Mouse (Mus musculus) liver, embryonic 11.5 days (tissue): ENCODE results near the gene Vmn2r88. TPM values are rescaled to one million over a fixed set of nuclear protein-coding genes. Genes with fewer than 3 reads are reported as not detected.
"Not testable (repeated sequence)": the region's sequence is repeated elsewhere in the genome, so short reads cannot be mapped to it uniquely, and the experiment has no call there.

Experiments used
- ATAC-seq: fragments of 200-750 bp; cut with Nextera tagmentation; replicated peaks from 2 replicates; pipeline ENCODE4 v1.8.0; 2017; ENCODE audit warnings: moderate number of reproducible peaks, mild to moderate bottlenecking, moderate TSS enrichment, moderate library complexity; ENCODE audit not compliant: low FRiP score
- DNase-seq: peaks from one replicate; pipeline ENCODE4 v3.0.0-alpha.2; 2017; ENCODE audit warnings: low spot score
- H3K27ac ChIP-seq: fragments of 300-500 bp; sonication (generic); 2 replicates; pipeline ENCODE4 v1.5.1; 2014; ENCODE audit warnings: mild to moderate bottlenecking, low read depth, low read length, control low read depth
- H3K27me3 ChIP-seq: fragments of 300-500 bp; sonication (generic); replicated peaks from 2 replicates; pipeline ENCODE4 v1.6.1; 2014; ENCODE audit warnings: low read length, mixed read lengths; ENCODE audit not compliant: control insufficient read depth, insufficient read depth
- H3K36me3 ChIP-seq: fragments of 300-500 bp; sonication (generic); 2 replicates; pipeline ENCODE4 v1.6.1; 2014; ENCODE audit warnings: mild to moderate bottlenecking, low read length, moderate library complexity, mixed read lengths; ENCODE audit not compliant: control insufficient read depth, insufficient read depth
- H3K4me1 ChIP-seq: fragments of 300-500 bp; sonication (generic); replicated peaks from 2 replicates; pipeline ENCODE4 v1.6.1; 2014; ENCODE audit warnings: low read length, mixed read lengths; ENCODE audit not compliant: control insufficient read depth, insufficient read depth
- H3K4me2 ChIP-seq: fragments of 300-500 bp; sonication (generic); 2 replicates; pipeline ENCODE4 v1.6.1; 2014; ENCODE audit warnings: mild to moderate bottlenecking, control low read depth, moderate library complexity
- H3K4me3 ChIP-seq: fragments of 300-500 bp; sonication (generic); 2 replicates; pipeline ENCODE4 v1.5.1; 2014; ENCODE audit warnings: low read depth, low read length, control low read depth
- H3K9ac ChIP-seq: fragments of 300-500 bp; sonication (generic); 2 replicates; pipeline ENCODE4 v1.6.1; 2014; ENCODE audit warnings: low read depth, low read length, control low read depth
- H3K9me3 ChIP-seq: fragments of 300-500 bp; sonication (generic); 2 replicates; pipeline ENCODE4 v1.6.1; 2016; ENCODE audit warnings: low read length, inconsistent platforms, mixed read lengths; ENCODE audit not compliant: control insufficient read depth
- WGBS: fragments of 180-500 bp; shearing (Covaris S2); extraction: QIAGEN DNeasy Blood & Tissue Kit; methylation state at CpG from one replicate; pipeline ENCODE4 v1.1.7; 2014; 5-methylcytosine and 5-hydroxymethylcytosine counted together
- polyA plus RNA-seq: library from polyadenylated mRNA; unstranded; fragments of >200 nt; fragmentation: Nextera tagmentation; extraction: Ambion mirVana; gene quantifications from 2 replicates; pipeline ENCODE4 v1.2.1, GENCODE M21; 2014

The Vmn2r88 gene
- polyA plus RNA-seq: not detected in 2 replicates

- no peaks in the 10 kb centered on the region for H3K27me3 ChIP-seq
- H3K27ac ChIP-seq: no peak within 1 kb of the TSS
- WGBS: 80% methylated on average over 1 of the region's 1 CpGs
- ATAC-seq (no peak), DNase-seq (no peak)
- no peaks in the 10 kb centered on the region for H3K36me3 ChIP-seq
- H3K4me1 ChIP-seq: no peaks in the 10 kb centered on the region
- no peak within 1 kb of the TSS for H3K9ac ChIP-seq
- no peaks in the 10 kb centered on the region for H3K9me3 ChIP-seq
- H3K4me3 ChIP-seq: no peak within 1 kb of the TSS
- no peak within 1 kb of the TSS for H3K4me2 ChIP-seq
Observed at GRCm38 (mm10) chr14:51410520-51410919, at the start of gene Vmn2r88. TSS of gene Vmn2r88 (plus strand) at chr14:51410820.

- DNase-seq (no peak), ATAC-seq (no peak)
- H3K27ac ChIP-seq: no peak within 1 kb of the TSS
- peaks cover 11% of the 10 kb centered on the region for H3K27me3 ChIP-seq
- no peak within 1 kb of the TSS for H3K4me3 ChIP-seq
- H3K4me1 ChIP-seq: no peaks in the 10 kb centered on the region
- H3K36me3 ChIP-seq: no peaks in the 10 kb centered on the region
- 75% methylated on average over 1 of the region's 1 CpGs for whole genome bisulfite sequencing
- H3K4me2 ChIP-seq: no peak within 1 kb of the TSS
- no peaks in the 10 kb centered on the region for H3K9me3 ChIP-seq
- H3K9ac ChIP-seq: no peak within 1 kb of the TSS
Observed at GRCm38 (mm10) chr14:51361456-51361855, 49.2 kb upstream of the Vmn2r88 start, which contains the start of gene Gm7247. TSS of gene Gm7247 (plus strand) at chr14:51361756.

- WGBS: 94% methylated on average over 20 of the region's 20 CpGs
- no peaks in the 10 kb centered on the region for H3K4me1 ChIP-seq
- DNase-seq (no peak), ATAC-seq (no peak)
- no peak overlapping the region for H3K4me3 ChIP-seq
- no peak overlapping the region for H3K9ac ChIP-seq
- no peak overlapping the region for H3K4me2 ChIP-seq
- no peak overlapping the region for H3K27ac ChIP-seq
- H3K36me3 ChIP-seq: no peaks in the 10 kb centered on the region
- peaks cover 14% of the 10 kb centered on the region for H3K9me3 ChIP-seq
- no peaks in the 10 kb centered on the region for H3K27me3 ChIP-seq
Observed at GRCm38 (mm10) chr14:51382805-51383204, 27.8 kb upstream of the Vmn2r88 start.

GRCm38 (mm10) chr14:51384351-51384750 lies 26.3 kb upstream of the Vmn2r88 start:
- DNase-seq (no peak), ATAC-seq (no peak)
- WGBS: 91% methylated on average over 10 of the region's 10 CpGs

GRCm38 (mm10) chr14:51385741-51386140 lies 24.9 kb upstream of the Vmn2r88 start:
- DNase-seq (no peak), ATAC-seq (no peak)
- no peak overlapping the region for H3K9ac ChIP-seq
- 73% methylated on average over 4 of the region's 4 CpGs for whole genome bisulfite sequencing
- H3K27ac ChIP-seq: no peak overlapping the region
- no peaks in the 10 kb centered on the region for H3K27me3 ChIP-seq
- no peak overlapping the region for H3K4me2 ChIP-seq
- no peak overlapping the region for H3K4me3 ChIP-seq
- H3K36me3 ChIP-seq: no peaks in the 10 kb centered on the region
- no peaks in the 10 kb centered on the region for H3K4me1 ChIP-seq
- H3K9me3 ChIP-seq: peaks cover 14% of the 10 kb centered on the region

More at GRCm38 (mm10) chr14:51384351-51384750, 26.3 kb upstream of the Vmn2r88 start:
- H3K9ac ChIP-seq: no peak overlapping the region
- no peaks in the 10 kb centered on the region for H3K27me3 ChIP-seq
- no peak overlapping the region for H3K4me3 ChIP-seq
- H3K9me3 ChIP-seq: peaks cover 14% of the 10 kb centered on the region
- no peak overlapping the region for H3K27ac ChIP-seq
- H3K4me2 ChIP-seq: no peak overlapping the region
- no peaks in the 10 kb centered on the region for H3K4me1 ChIP-seq
- H3K36me3 ChIP-seq: no peaks in the 10 kb centered on the region

- WGBS: 91% methylated on average over 8 of the region's 8 CpGs
- H3K4me1 ChIP-seq: no peaks in the 10 kb centered on the region
- H3K27ac ChIP-seq: no peak overlapping the region
- no peak overlapping the region for H3K4me2 ChIP-seq
- ATAC-seq (no peak), DNase-seq (no peak)
- no peak overlapping the region for H3K9ac ChIP-seq
- no peak overlapping the region for H3K4me3 ChIP-seq
- no peaks in the 10 kb centered on the region for H3K27me3 ChIP-seq
- H3K9me3 ChIP-seq: peaks cover 14% of the 10 kb centered on the region
- no peaks in the 10 kb centered on the region for H3K36me3 ChIP-seq
Observed at GRCm38 (mm10) chr14:51387768-51388167, 22.9 kb upstream of the Vmn2r88 start.

GRCm38 (mm10) chr14:51388222-51388621 lies 22.4 kb upstream of the Vmn2r88 start:
- H3K4me1 ChIP-seq: no peaks in the 10 kb centered on the region
- DNase-seq: no peak
- H3K4me2 ChIP-seq: no peak overlapping the region
- no peak overlapping the region for H3K4me3 ChIP-seq
- no peaks in the 10 kb centered on the region for H3K27me3 ChIP-seq
- no peak overlapping the region for H3K9ac ChIP-seq
- H3K36me3 ChIP-seq: no peaks in the 10 kb centered on the region
- H3K27ac ChIP-seq: no peak overlapping the region
- peaks cover 10% of the 10 kb centered on the region for H3K9me3 ChIP-seq
- no peak for ATAC-seq
- 87% methylated on average over 9 of the region's 9 CpGs for WGBS

- H3K4me2 ChIP-seq: no peak overlapping the region
- 57% methylated on average over 2 of the region's 2 CpGs for WGBS
- no peak for DNase-seq
- no peaks in the 10 kb centered on the region for H3K27me3 ChIP-seq
- no peak overlapping the region for H3K27ac ChIP-seq
- H3K9ac ChIP-seq: no peak overlapping the region
- no peaks in the 10 kb centered on the region for H3K9me3 ChIP-seq
- no peak overlapping the region for H3K4me3 ChIP-seq
- no peaks in the 10 kb centered on the region for H3K36me3 ChIP-seq
- ATAC-seq: no peak
- H3K4me1 ChIP-seq: no peaks in the 10 kb centered on the region
Observed at GRCm38 (mm10) chr14:51423885-51424284, 13.3 kb downstream of the Vmn2r88 start.

GRCm38 (mm10) chr14:51430138-51430537 lies 19.5 kb downstream of the Vmn2r88 start:
- not testable (repeated sequence) for ATAC-seq, H3K4me1 ChIP-seq, DNase-seq, H3K9ac ChIP-seq, H3K36me3 ChIP-seq, H3K4me2 ChIP-seq, H3K27ac ChIP-seq, H3K4me3 ChIP-seq, H3K9me3 ChIP-seq, H3K27me3 ChIP-seq
